In the genomic region with DNA sequence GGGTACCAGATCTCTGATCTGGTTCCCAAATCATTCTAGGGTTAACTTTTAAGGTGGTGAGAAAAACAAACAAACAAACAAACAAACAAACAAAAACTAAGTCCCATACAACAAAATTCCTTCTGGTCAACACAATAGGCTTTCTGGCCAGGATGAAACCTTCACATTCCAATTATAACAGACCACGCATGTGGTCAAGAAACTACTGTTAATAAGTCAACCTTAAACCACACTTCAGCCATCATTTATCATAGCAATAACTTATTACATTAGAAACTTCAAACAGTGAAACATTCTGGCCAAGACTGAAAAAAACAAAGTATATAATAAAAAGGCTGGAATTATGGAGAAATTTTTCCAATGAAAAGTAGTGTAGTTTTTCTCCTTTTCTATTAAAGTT, we compare ENCODE assay signal across 17 mouse cellular contexts. TPM values are rescaled to one million over a fixed set of nuclear protein-coding genes. Genes with fewer than 3 reads are reported as not detected.
DNase-seq lines count a peak whose midpoint lies in the region; TF ChIP-seq lines count a peak whose summit lies in the region.
"Had no signal": no experiment of that assay in that cellular context is flagged by ENCODE, and none has a peak within 500 bp of the region (broad histone marks: within the 10 kb centered on the region; RNA-seq: fewer than 3 reads in every experiment).

No protein-coding gene starts in this region.

- no peak overlapping the region for H3K27ac ChIP-seq in kidney, adult 2 months (ENCODE audit: insufficient read depth, low read depth, low read length)

- TF ChIP-seq CTCF in kidney, adult 2 months (conservative IDR thresholded peaks at IDR 0.05; ENCODE audit: insufficient read depth, insufficient read length, low read depth, low read length): no peak

- H3K27me3 ChIP-seq in kidney, adult 2 months (replicated peaks; ENCODE audit: control insufficient read depth, insufficient read depth, low read length): no peaks in the 10 kb centered on the region; the same call in 1 of the 2 replicates
- H3K27me3 ChIP-seq: CH12.LX, Patski had no signal

- DNase-seq in kidney, adult 2 months: peak; percentile 71
- DNase-seq in kidney, postnatal 4 days: no peak
- DNase-seq in kidney, adult 9 months: peak; percentile 71
- no peak for DNase-seq in kidney, postnatal 36 days
- DNase-seq: adrenal gland, adult 2 months; adrenal gland, adult 8-10 months; adrenal gland, postnatal 10 days; adrenal gland, postnatal 14 days; adrenal gland, postnatal 25 days; adrenal gland, postnatal 36 days; B cell, adult 2 months; cerebellum, adult 11 months; cerebellum, adult 11-12 months; cerebellum, adult 18-20 months had no signal

- H3K36me3 ChIP-seq in kidney, adult 2 months (ENCODE audit: control insufficient read depth, insufficient read depth, low read length): no peaks in the 10 kb centered on the region
- H3K36me3 ChIP-seq: G1E had no signal

- H3K4me3 ChIP-seq in kidney, adult 2 months (ENCODE audit: insufficient read depth, low read depth, low read length): no peak overlapping the region

- 43% methylated on average over 1 of the region's 1 CpGs for WGBS in kidney, adult 2 months

- H3K4me1 ChIP-seq in kidney, adult 2 months (ENCODE audit: control insufficient read depth, insufficient read depth, low read length): peaks cover 3% of the 10 kb centered on the region; the same call in 1 of the 2 replicates

- TF ChIP-seq POLR2A in kidney, adult 2 months (IDR thresholded peaks at IDR 0.05; ENCODE audit: low read depth, low read length): no peak

RNA-seq across cellular contexts. Expression of a gene that starts 14.6 kb away (rescaled TPM):
- polyA plus RNA-seq in kidney, adult 2 months (2012; rRNA removed): 14.6 and 17.1 TPM in 2 replicates

Comparison
In these comparisons a context has a peak if more than half of its experiments do, and no peak if none do; other contexts are left out.
1. DNase-seq: peak in kidney, adult 2 months (single experiment) and kidney, adult 9 months (single experiment); none in kidney, postnatal 4 days (0 of 2) and kidney, postnatal 36 days (0 of 2).